Mouse (Mus musculus) bone marrow macrophage, adult 2 months (primary cell): ENCODE measurements around the gene Smarca1.

Experiments
- CTCF ChIP-seq: IDR thresholded peaks from 2 replicates; pipeline ENCODE4 v1.5.1; 2012; ENCODE audit warnings: low read depth, mild to moderate bottlenecking, low read length, moderate library complexity
- POLR2A ChIP-seq: IDR thresholded peaks from 2 replicates; pipeline ENCODE4 v1.6.1; 2012; ENCODE audit warnings: mild to moderate bottlenecking, low read depth, low read length, borderline replicate concordance

GRCm38 (mm10) chrX:47820566-47820965 lies 72.2 kb downstream of the Smarca1 start:
- TF ChIP-seq POLR2A (no peak), CTCF (no peak)
